Mouse (Mus musculus) kidney, embryonic 16.5 days (tissue): Measurements from ENCODE around the gene Fshr. TPM values are rescaled to one million over a fixed set of nuclear protein-coding genes. Genes with fewer than 3 reads are reported as not detected.
"Not testable (repeated sequence)": the region's sequence is repeated elsewhere in the genome, so short reads cannot be mapped to it uniquely, and the experiment has no call there.

Source experiments
- ATAC-seq: fragments of 200-750 bp; cut with Nextera tagmentation; 2 replicates; pipeline ENCODE4 v1.8.0; 2017; ENCODE audit warnings: moderate TSS enrichment; ENCODE audit not compliant: low FRiP score, low TSS enrichment
- H3K27ac ChIP-seq: fragments of 300-500 bp; sonication (generic); 2 replicates; pipeline ENCODE4 v1.5.1; 2014; ENCODE audit warnings: low read length
- H3K27me3 ChIP-seq: fragments of 300-500 bp; sonication (generic); 2 replicates; pipeline ENCODE4 v1.6.1; 2014; ENCODE audit warnings: low read length, control low read depth, mixed read lengths; ENCODE audit not compliant: insufficient read depth
- H3K36me3 ChIP-seq: fragments of 300-500 bp; sonication (generic); 2 replicates; pipeline ENCODE4 v1.6.1; 2014; ENCODE audit warnings: low read length, control low read depth, mixed read lengths; ENCODE audit not compliant: insufficient read depth
- H3K4me1 ChIP-seq: fragments of 300-500 bp; sonication (generic); 2 replicates; pipeline ENCODE4 v1.6.1; 2014; ENCODE audit warnings: low read length, control low read depth, mixed read lengths; ENCODE audit not compliant: insufficient read depth
- H3K4me2 ChIP-seq: fragments of 300-500 bp; sonication (generic); replicated peaks from 2 replicates; pipeline ENCODE4 v1.6.1; 2014; ENCODE audit warnings: low read depth, low read length
- H3K4me3 ChIP-seq: fragments of 300-500 bp; sonication (generic); 2 replicates; pipeline ENCODE4 v1.5.1; 2014; ENCODE audit warnings: mild to moderate bottlenecking, low read length
- H3K9ac ChIP-seq: fragments of 300-500 bp; sonication (generic); replicated peaks from 2 replicates; pipeline ENCODE4 v1.6.1; 2014; ENCODE audit warnings: low read length
- H3K9me3 ChIP-seq: fragments of 300-500 bp; sonication (generic); 2 replicates; pipeline ENCODE4 v1.6.1; 2016; ENCODE audit warnings: low read length, control low read depth
- WGBS: fragments of 180-500 bp; shearing (Covaris S2); extraction: QIAGEN DNeasy Blood & Tissue Kit; methylation state at CpG from one replicate; pipeline ENCODE4 v1.1.7; 2014; 5-methylcytosine and 5-hydroxymethylcytosine counted together
- polyA plus RNA-seq: library from polyadenylated mRNA; unstranded; fragments of >200 nt; fragmentation: Nextera tagmentation; extraction: Ambion mirVana; gene quantifications from 2 replicates; pipeline ENCODE4 v1.2.1, GENCODE M21; 2015

Gene Fshr
- not detected in 2 replicates for polyA plus RNA-seq

GRCm38 (mm10) chr17:89200575-89200974 lies at the start of gene Fshr:
Gene Fshr (minus strand): TSS chr17:89200675.
- no peaks in the 10 kb centered on the region for H3K9me3 ChIP-seq
- H3K4me2 ChIP-seq = no peak within 1 kb of the TSS
- no peaks in the 10 kb centered on the region for H3K27me3 ChIP-seq
- H3K4me3 ChIP-seq = no peak within 1 kb of the TSS
- H3K4me1 ChIP-seq = no peaks in the 10 kb centered on the region
- WGBS = 87% methylated on average over 6 of the region's 6 CpGs
- no peak within 1 kb of the TSS for H3K9ac ChIP-seq
- H3K36me3 ChIP-seq = no peaks in the 10 kb centered on the region
- no peak for ATAC-seq
- H3K27ac ChIP-seq = no peak within 1 kb of the TSS

GRCm38 (mm10) chr17:89202181-89202580 lies 1.7 kb upstream of the Fshr start:
- no peaks in the 10 kb centered on the region for H3K27me3 ChIP-seq
- H3K9ac ChIP-seq = no peak overlapping the region
- H3K27ac ChIP-seq = no peak overlapping the region
- no peaks in the 10 kb centered on the region for H3K36me3 ChIP-seq
- no peaks in the 10 kb centered on the region for H3K4me1 ChIP-seq
- H3K9me3 ChIP-seq = no peaks in the 10 kb centered on the region
- 71% methylated on average over 6 of the region's 6 CpGs for WGBS
- H3K4me2 ChIP-seq = no peak overlapping the region
- H3K4me3 ChIP-seq = no peak overlapping the region
- ATAC-seq = no peak

- WGBS = 72% methylated on average over 1 of the region's 1 CpGs
- H3K9me3 ChIP-seq = no peaks in the 10 kb centered on the region
- no peak overlapping the region for H3K4me2 ChIP-seq
- H3K36me3 ChIP-seq = no peaks in the 10 kb centered on the region
- no peak overlapping the region for H3K9ac ChIP-seq
- H3K27me3 ChIP-seq = no peaks in the 10 kb centered on the region
- no peaks in the 10 kb centered on the region for H3K4me1 ChIP-seq
- ATAC-seq = no peak
- no peak overlapping the region for H3K4me3 ChIP-seq
- H3K27ac ChIP-seq = no peak overlapping the region
Observed at GRCm38 (mm10) chr17:89173545-89173944, 26.9 kb downstream of the Fshr start.

GRCm38 (mm10) chr17:89164773-89165172 lies 35.7 kb downstream of the Fshr start:
- no peak overlapping the region for H3K4me3 ChIP-seq
- H3K27ac ChIP-seq = no peak overlapping the region
- H3K4me2 ChIP-seq = no peak overlapping the region
- no peaks in the 10 kb centered on the region for H3K36me3 ChIP-seq
- H3K27me3 ChIP-seq = no peaks in the 10 kb centered on the region
- no peak for ATAC-seq
- no peak overlapping the region for H3K9ac ChIP-seq
- H3K4me1 ChIP-seq = no peaks in the 10 kb centered on the region
- no peaks in the 10 kb centered on the region for H3K9me3 ChIP-seq

GRCm38 (mm10) chr17:89162475-89162874 lies 38.0 kb downstream of the Fshr start:
- no peak overlapping the region for H3K27ac ChIP-seq
- H3K9me3 ChIP-seq = no peaks in the 10 kb centered on the region
- ATAC-seq = no peak
- 94% methylated on average over 3 of the region's 3 CpGs for WGBS
- H3K36me3 ChIP-seq = no peaks in the 10 kb centered on the region
- no peaks in the 10 kb centered on the region for H3K27me3 ChIP-seq
- H3K4me2 ChIP-seq = no peak overlapping the region
- no peak overlapping the region for H3K9ac ChIP-seq
- H3K4me1 ChIP-seq = no peaks in the 10 kb centered on the region
- H3K4me3 ChIP-seq = no peak overlapping the region

GRCm38 (mm10) chr17:89159343-89159742 lies 41.1 kb downstream of the Fshr start:
- not testable (repeated sequence) for H3K27me3 ChIP-seq, H3K9ac ChIP-seq, H3K4me2 ChIP-seq, H3K4me3 ChIP-seq, ATAC-seq, H3K9me3 ChIP-seq, H3K4me1 ChIP-seq, H3K27ac ChIP-seq, H3K36me3 ChIP-seq
- WGBS = 90% methylated on average over 3 of the region's 3 CpGs

- WGBS = 77% methylated on average over 6 of the region's 6 CpGs
- no peak overlapping the region for H3K27ac ChIP-seq
- ATAC-seq = no peak
- H3K4me2 ChIP-seq = no peak overlapping the region
- H3K27me3 ChIP-seq = no peaks in the 10 kb centered on the region
- no peaks in the 10 kb centered on the region for H3K9me3 ChIP-seq
- no peaks in the 10 kb centered on the region for H3K36me3 ChIP-seq
- no peaks in the 10 kb centered on the region for H3K4me1 ChIP-seq
- H3K4me3 ChIP-seq = no peak overlapping the region
- no peak overlapping the region for H3K9ac ChIP-seq
Observed at GRCm38 (mm10) chr17:89144806-89145205, 55.7 kb downstream of the Fshr start.

- ATAC-seq = no peak
- H3K4me2 ChIP-seq = no peak overlapping the region
- H3K4me3 ChIP-seq = no peak overlapping the region
- H3K27me3 ChIP-seq = no peaks in the 10 kb centered on the region
- H3K36me3 ChIP-seq = no peaks in the 10 kb centered on the region
- H3K27ac ChIP-seq = no peak overlapping the region
- whole genome bisulfite sequencing = 62% methylated on average over 2 of the region's 2 CpGs
- no peaks in the 10 kb centered on the region for H3K9me3 ChIP-seq
- no peaks in the 10 kb centered on the region for H3K4me1 ChIP-seq
- H3K9ac ChIP-seq = no peak overlapping the region
Observed at GRCm38 (mm10) chr17:89120023-89120422, 80.5 kb downstream of the Fshr start.

GRCm38 (mm10) chr17:89119250-89119649 lies 81.2 kb downstream of the Fshr start:
- Histone ChIP-seq H3K9me3 (no peaks in the 10 kb centered on the region), H3K27me3 (no peaks in the 10 kb centered on the region), H3K27ac (no peak overlapping the region), H3K4me1 (no peaks in the 10 kb centered on the region), H3K36me3 (no peaks in the 10 kb centered on the region), H3K4me2 (no peak overlapping the region), H3K9ac (no peak overlapping the region), H3K4me3 (no peak overlapping the region)
- WGBS = 79% methylated on average over 2 of the region's 2 CpGs
- ATAC-seq = no peak

GRCm38 (mm10) chr17:89113944-89114343 lies 86.5 kb downstream of the Fshr start:
- Histone ChIP-seq H3K4me2 (no peak overlapping the region), H3K27ac (no peak overlapping the region), H3K27me3 (no peaks in the 10 kb centered on the region), H3K9ac (no peak overlapping the region), H3K4me3 (no peak overlapping the region), H3K4me1 (no peaks in the 10 kb centered on the region), H3K9me3 (no peaks in the 10 kb centered on the region), H3K36me3 (no peaks in the 10 kb centered on the region)
- no peak for ATAC-seq
